Mouse (Mus musculus) embryonic facial prominence, embryonic 10.5 days (tissue): ENCODE results near the gene Dtl. TPM values are rescaled to one million over a fixed set of nuclear protein-coding genes. Genes with fewer than 3 reads are reported as not detected.

Source experiments
- polyA plus RNA-seq: library from polyadenylated mRNA; unstranded; fragments of >200 nt; fragmentation: Nextera tagmentation; extraction: Ambion mirVana; gene quantifications from 2 replicates; pipeline ENCODE4 v1.2.1, GENCODE M21; 2016

Dtl gene
- polyA plus RNA-seq, 1 experiment from 2014 or later = 88.6 TPM

Other genes with a start within 250 kb of the Dtl start
- 25.4 and 26.0 TPM in 2 replicates for gene Tmem206, start 249.6 kb downstream of the Dtl start, polyA plus RNA-seq
- 10.5 and 12.1 TPM in 2 replicates for gene Ppp2r5a, start 172.3 kb downstream of the Dtl start, polyA plus RNA-seq
- 80.2 and 82.2 TPM in 2 replicates for gene Ints7, start 92 bp upstream of the Dtl start, polyA plus RNA-seq
- gene Lpgat1, start 142.3 kb upstream of the Dtl start, polyA plus RNA-seq = 24.0 and 24.4 TPM in 2 replicates
- 60.0 and 62.2 TPM in 2 replicates for gene Nek2, start 245.9 kb upstream of the Dtl start, polyA plus RNA-seq